Mouse (Mus musculus) layer of hippocampus, postnatal 36 days (tissue): ENCODE results near the gene H1foo. TPM values are rescaled to one million over a fixed set of nuclear protein-coding genes. Genes with fewer than 3 reads are reported as not detected.

Source experiments
- DNase-seq, 2 experiments: peaks; one replicate each; pipeline ENCODE4 v3.0.0; 2022
- total RNA-seq, 2 experiments: library from RNA; stranded (reverse); gene quantifications; 2 replicates each; pipeline ENCODE4 v1.2.3; 2021

H1foo gene
- total RNA-seq, 2 experiments from 2014 or later = not detected

- no peak for DNase-seq
Measured at GRCm38 (mm10) chr6:115927292-115928242, 17.2 kb upstream of the H1foo start.

DNA sequence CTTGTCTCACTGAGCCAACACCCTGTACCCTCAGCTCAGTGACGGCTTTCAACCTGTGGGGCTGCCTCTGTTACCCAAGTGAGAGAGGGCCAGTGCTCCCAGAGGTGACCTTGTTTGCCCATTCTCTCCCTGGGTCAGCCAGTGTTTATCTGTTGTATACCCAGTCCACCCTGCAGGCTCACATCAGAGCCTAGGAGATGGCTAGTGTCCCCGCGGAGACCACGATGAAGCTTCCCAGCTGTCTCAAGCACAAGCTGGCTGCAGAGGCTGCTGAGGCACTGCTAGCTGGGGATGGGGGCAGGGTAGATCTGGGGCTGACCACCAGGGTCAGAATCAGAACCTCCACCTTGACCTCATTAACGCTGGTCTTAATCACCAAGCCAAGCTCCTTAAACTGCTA is 14.7 kb upstream of the H1foo start:
- no peak for DNase-seq

DNA sequence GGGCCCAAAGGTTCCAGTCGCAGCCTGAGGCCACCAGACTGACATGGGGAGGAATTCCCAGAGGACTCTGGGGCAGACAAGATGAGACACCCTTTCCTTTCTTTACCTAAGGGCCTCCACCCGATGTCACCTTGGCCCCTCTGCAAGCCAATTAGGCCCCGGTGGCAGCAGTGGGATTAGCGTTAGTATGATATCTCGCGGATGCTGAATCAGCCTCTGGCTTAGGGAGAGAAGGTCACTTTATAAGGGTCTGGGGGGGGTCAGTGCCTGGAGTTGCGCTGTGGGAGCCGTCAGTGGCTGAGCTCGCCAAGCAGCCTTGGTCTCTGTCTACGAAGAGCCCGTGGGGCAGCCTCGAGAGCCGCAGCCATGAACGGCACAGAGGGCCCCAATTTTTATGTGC is 13.1 kb upstream of the H1foo start, which contains the start of gene Rho:
Gene Rho (plus strand): TSS at position 110 of the 400 bp plus-strand sequence.
- DNase-seq = no peak

DNA sequence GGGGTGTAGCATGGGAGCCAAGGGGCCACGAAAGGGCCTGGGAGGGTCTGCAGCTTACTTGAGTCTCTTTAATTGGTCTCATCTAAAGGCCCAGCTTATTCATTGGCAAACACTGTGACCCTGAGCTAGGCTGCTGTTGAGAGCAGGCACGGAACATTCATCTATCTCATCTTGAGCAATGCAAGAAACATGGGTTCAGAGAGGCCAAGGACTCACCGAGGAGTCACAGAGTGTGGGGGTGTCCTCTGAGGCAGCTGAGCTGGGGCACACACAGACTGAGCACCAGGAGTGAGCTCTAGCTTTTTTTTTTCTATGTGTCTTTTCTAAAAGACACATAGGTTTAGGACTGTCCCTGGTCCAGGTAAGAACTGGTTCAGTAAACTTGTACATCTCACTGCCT is 12.3 kb upstream of the H1foo start:
- DNase-seq = no peak

- DNase-seq = no peak
Measured at GRCm38 (mm10) chr6:115935544-115935943, 9.2 kb upstream of the H1foo start.

DNA sequence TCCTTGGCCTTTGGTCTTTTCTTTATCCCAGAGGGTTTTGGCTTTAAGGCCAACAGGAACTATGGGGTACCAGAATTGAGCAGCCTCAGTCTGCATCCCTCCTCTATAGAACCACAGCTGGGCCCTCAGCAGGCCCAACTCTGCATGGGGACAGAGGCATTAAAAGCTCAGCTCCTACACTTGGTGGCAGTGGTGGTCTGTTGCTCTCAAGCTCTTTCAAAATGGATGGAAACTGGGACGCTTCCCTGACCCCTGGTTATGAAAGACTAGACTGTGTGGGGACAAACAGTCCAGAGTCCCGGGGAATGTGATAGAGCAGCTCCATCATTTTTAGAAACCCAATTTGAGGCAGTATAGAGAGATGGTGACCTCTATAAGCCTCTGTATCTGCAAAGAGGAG is 6.7 kb upstream of the H1foo start:
- no peak for DNase-seq

DNA sequence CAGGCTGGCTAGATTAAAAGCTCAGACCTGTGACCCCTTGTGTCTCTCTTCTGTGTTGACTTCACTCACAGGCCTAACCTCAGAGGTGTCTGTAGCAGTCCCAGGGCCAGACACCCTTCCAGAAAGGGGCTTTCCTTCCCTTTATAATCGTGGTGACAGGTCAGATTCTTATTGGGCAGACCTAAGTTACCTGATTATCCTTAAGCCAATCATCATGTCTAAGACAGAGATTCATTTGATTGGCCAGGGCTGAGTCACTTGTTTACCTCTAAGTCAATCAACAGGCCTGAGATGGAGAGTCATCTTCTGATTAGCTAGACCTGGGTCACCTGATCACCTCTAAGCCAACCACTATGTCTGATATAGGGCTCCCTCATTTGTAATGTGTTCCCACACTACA is 5.9 kb upstream of the H1foo start:
- no peak for DNase-seq

- no peak for DNase-seq
Measured at GRCm38 (mm10) chr6:115940603-115941002, 4.1 kb upstream of the H1foo start.

DNA sequence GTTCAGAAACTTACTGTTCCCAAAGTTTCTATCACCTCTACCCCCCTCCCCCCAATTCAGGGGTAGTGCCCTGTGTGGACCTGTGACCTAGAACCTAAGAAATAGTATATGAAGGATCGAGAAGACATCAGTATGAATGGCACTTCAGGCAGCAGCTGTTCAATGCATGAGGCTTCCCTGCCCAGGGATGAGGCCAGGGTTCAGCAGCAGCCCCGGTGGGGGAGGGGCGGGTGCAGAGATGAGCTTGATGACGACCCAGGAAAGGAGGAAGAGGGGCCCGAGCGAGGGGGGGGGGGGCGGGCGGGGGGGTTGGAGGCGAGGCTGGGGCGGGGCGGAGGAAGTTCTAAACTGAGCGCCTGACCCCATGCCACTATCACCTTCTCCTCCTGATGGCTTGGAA is 3.6 kb upstream of the H1foo start:
- DNase-seq = no peak

- DNase-seq = no peak
Measured at GRCm38 (mm10) chr6:115943498-115944427, 975 bp upstream of the H1foo start.

- no peak for DNase-seq
Measured at GRCm38 (mm10) chr6:115945633-115946032, 895 bp downstream of the H1foo start.

DNA sequence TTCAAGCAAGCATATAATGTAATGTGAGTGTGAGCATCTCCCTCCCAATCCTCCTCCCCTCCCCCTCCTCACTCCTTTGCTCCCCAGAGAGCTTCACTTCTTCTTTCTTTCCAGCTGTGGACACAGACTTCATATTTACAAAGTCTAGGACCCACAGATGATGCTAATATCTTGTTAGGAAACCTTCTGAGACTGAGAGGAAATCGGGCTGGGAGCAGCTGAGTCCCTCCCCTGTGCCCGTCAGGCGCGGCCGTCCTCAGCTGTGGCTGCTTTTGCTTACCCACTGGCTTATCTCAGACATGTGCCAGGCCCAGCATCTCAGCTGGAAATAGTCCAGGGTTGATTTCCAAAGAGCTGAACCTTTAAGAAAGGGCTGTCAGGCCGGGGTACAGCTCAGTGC is 1.7 kb downstream of the H1foo start:
- no peak for DNase-seq

DNA sequence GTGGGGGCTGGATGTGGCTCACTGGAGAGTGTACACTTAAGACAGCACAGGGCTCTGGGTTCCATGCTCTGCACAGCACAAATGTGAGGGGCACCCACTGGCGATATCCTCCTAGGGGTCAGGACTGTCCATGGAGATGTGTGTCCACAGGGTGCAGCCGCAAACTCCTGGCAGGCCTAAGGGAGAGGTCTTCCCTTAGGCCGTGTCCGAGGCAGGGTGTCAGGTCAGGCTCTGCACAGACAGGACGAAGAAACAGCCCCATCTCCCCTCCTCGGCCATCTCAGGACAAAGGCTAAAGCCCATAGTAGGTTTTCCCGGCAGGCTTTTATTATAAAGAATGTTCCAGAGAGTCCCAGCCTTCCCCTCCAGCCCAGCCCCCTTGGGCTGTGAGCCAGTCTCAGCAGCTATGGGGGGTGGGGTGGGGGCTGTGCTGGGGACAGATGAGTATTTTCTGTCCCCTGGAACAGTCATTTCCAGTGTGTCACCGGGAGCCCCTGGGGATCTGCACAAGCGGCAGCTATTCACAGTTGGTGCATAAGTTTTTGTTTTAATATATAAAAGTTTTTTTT is 9.9 kb downstream of the H1foo start:
- DNase-seq = no peak

DNA sequence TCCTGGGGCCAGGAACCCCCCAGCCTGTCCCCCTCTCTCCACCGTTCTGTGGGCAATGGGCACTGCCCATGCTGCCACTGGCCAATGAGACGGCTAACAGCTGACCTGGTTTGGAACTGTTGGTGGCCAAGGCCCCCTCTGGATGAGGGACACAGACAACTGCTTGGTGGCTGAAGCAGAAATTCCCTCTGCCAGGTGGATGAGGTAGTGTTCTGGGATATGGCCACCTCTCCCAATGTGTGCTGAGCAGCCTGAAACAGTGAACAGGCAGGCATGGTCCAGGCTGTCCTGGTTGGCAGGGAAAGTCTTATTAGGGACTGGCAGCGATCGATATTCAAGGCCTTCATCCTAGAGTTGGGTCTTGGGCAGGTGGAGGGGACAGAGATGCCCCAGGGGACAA is 10.4 kb downstream of the H1foo start:
- DNase-seq = no peak

GRCm38 (mm10) chr6:115955664-115956063 is 10.9 kb downstream of the H1foo start:
- no peak for DNase-seq

- DNase-seq = no peak
Measured at GRCm38 (mm10) chr6:115956418-115956921, 11.7 kb downstream of the H1foo start.

DNA sequence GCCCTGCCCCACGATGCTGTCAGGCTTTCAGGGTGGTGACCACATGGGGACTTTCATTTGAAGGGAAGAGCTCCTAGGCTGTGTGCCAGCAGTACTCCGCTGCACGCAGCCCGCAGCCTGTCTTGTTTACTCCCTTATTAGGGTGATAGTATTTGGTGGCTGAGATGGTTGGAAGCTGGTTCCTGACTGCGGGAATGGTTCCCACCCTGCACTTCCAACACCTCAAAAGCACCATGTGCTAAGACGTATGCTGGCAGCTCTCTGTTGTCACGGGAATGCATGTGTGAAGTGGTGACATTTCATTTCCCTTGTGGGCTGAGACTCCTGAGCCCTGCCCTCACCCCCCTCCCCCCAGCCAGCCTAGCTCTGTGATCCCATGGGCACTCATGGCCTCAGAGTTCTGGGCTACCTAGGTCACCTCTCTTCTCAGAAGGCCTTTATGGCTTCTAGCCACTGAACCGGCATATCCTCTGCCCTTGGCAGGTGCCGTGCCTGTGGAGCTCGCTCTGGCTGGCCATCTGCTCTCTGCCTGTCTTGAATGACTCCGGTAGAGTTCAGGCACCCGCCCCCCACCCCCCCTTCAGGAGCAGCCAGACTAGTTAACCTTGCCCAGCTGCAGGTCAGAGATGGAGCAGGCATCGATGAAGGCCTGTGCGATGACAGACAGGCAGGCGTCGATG is 12.3 kb downstream of the H1foo start:
- DNase-seq = no peak

- DNase-seq = no peak
Measured at GRCm38 (mm10) chr6:115957681-115958080, 12.9 kb downstream of the H1foo start.

DNA sequence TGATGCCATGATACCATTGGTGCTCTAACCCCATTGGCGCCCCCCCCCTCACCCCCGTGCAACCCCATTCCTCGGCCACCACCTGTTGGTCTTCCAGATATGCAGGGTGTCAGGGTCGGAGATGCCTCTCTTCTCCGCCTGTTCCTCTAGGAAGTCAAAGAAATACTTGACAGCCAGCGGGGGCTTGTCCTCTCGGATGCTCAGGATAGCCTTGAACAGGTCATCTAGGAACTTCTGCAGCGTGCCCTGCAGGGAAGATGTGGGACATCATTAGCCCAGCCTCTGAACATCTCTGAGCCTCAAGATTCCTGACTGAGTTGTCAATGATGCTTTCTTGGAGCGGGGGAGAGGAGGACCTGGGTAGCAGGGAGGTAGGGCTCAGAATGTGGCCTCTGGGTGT is 13.7 kb downstream of the H1foo start:
- no peak for DNase-seq

GRCm38 (mm10) chr6:115959151-115959691 is 14.5 kb downstream of the H1foo start:
- no peak for DNase-seq

GRCm38 (mm10) chr6:115960322-115960721 is 15.6 kb downstream of the H1foo start:
- DNase-seq = no peak

GRCm38 (mm10) chr6:115961743-115962142 is 17.0 kb downstream of the H1foo start:
- DNase-seq = no peak
